Mouse (Mus musculus) cerebellum, adult 2 months (tissue): ENCODE measurements around the gene Cphx3.
"Not testable (repeated sequence)": the region's sequence is repeated elsewhere in the genome, so short reads cannot be mapped to it uniquely, and the experiment has no call there.

Experiments
- CTCF ChIP-seq: fragments of 200-500 bp; IDR thresholded peaks from 2 replicates; pipeline ENCODE4 v1.5.1; 2011; ENCODE audit warnings: low read depth, mild to moderate bottlenecking, control low read depth, low read length, moderate library complexity, borderline replicate concordance; ENCODE audit not compliant: insufficient read depth
- POLR2A ChIP-seq: fragments of 200-500 bp; IDR thresholded peaks from 2 replicates; pipeline ENCODE4 v1.6.1; 2011; ENCODE audit warnings: low read length, control low read depth, borderline replicate concordance; ENCODE audit not compliant: insufficient read depth

GRCm38 (mm10) chr14:26161156-26161555, 79.1 kb downstream of the Cphx3 start:
- not testable (repeated sequence) for TF ChIP-seq POLR2A, CTCF
